Mouse (Mus musculus) limb, embryonic 13.5 days (tissue): ENCODE measurements at regions not wholly inside any gene's neighbourhood (a gene's known extent, or its start where the extent isn't known, plus 50 kb on each side); places are given as distances from the start of the nearest gene placed in this dataset.

Source experiments
- ATAC-seq: fragments of 200-750 bp; cut with Nextera tagmentation; 2 replicates; pipeline ENCODE4 v1.8.0; 2017; ENCODE audit warnings: low read depth, moderate number of reproducible peaks, moderate TSS enrichment; ENCODE audit not compliant: low FRiP score
- H3K27ac ChIP-seq: fragments of 300-500 bp; sonication (generic); 2 replicates; pipeline ENCODE4 v1.5.1; 2015; ENCODE audit warnings: inconsistent platforms, mild to moderate bottlenecking, moderate library complexity
- H3K27me3 ChIP-seq: fragments of 300-500 bp; sonication (generic); 2 replicates; pipeline ENCODE4 v1.6.1; 2015; ENCODE audit warnings: mild to moderate bottlenecking, inconsistent platforms
- H3K36me3 ChIP-seq: fragments of 300-500 bp; sonication (generic); 2 replicates; pipeline ENCODE4 v1.6.1; 2015; ENCODE audit warnings: inconsistent platforms, mild to moderate bottlenecking, moderate library complexity
- H3K4me1 ChIP-seq: fragments of 300-500 bp; sonication (generic); 2 replicates; pipeline ENCODE4 v1.6.1; 2015; ENCODE audit warnings: inconsistent platforms
- H3K4me2 ChIP-seq: fragments of 300-500 bp; sonication (generic); replicated peaks from 2 replicates; pipeline ENCODE4 v1.6.1; 2015; ENCODE audit warnings: inconsistent platforms, mild to moderate bottlenecking, moderate library complexity
- H3K4me3 ChIP-seq: fragments of 300-500 bp; sonication (generic); 2 replicates; pipeline ENCODE4 v1.5.1; 2015; ENCODE audit warnings: moderate library complexity, mild to moderate bottlenecking, inconsistent platforms
- H3K9ac ChIP-seq: fragments of 300-500 bp; sonication (generic); 2 replicates; pipeline ENCODE4 v1.6.1; 2015; ENCODE audit warnings: mild to moderate bottlenecking, inconsistent platforms
- H3K9me3 ChIP-seq: fragments of 300-500 bp; sonication (generic); 2 replicates; pipeline ENCODE4 v1.6.1; 2016; ENCODE audit warnings: inconsistent platforms
- WGBS: fragments of 180-500 bp; shearing (Covaris S2); methylation state at CpG from one replicate; pipeline ENCODE4 v1.1.7; 2015; 5-methylcytosine and 5-hydroxymethylcytosine counted together

DNA sequence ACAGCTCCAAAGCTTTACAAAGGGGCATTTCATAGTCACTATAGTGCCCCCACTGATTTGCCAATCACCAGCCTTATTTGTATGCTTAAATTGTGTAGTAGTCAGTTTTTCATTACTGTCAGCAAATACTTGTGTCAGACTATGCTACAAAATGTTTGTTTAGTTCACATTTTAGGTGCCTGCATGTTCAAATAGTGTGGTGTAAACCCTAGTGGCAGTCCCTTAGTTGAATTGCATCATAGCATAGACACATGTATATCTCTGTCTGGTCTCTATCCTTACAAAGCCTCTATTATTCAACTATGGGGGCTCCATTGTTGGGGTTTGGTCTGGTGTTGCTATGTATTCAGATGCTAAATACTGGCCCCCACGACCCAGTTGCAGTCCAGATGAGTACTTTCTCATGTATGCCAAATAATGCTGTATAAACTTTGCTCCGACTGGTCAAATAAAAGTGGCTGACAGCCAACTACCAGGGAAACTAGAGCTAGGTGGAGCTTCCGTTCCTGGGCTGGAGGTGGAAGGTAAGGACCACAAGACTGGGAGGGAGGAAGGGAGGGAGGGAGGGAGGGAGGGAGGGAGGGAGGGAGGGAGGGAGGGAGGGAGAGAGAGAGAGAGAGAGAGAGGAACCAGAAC lies 109.0 kb upstream of the C1qtnf3 start:
- Histone ChIP-seq H3K4me1 (no peaks in the 10 kb centered on the region), H3K4me3 (no peak overlapping the region), H3K27me3 (no peaks in the 10 kb centered on the region), H3K27ac (no peak overlapping the region), H3K9me3 (no peaks in the 10 kb centered on the region), H3K9ac (no peak overlapping the region), H3K4me2 (no peak overlapping the region), H3K36me3 (no peaks in the 10 kb centered on the region)
- ATAC-seq, result no peak
- 47% methylated on average over 3 of the region's 3 CpGs for WGBS

DNA sequence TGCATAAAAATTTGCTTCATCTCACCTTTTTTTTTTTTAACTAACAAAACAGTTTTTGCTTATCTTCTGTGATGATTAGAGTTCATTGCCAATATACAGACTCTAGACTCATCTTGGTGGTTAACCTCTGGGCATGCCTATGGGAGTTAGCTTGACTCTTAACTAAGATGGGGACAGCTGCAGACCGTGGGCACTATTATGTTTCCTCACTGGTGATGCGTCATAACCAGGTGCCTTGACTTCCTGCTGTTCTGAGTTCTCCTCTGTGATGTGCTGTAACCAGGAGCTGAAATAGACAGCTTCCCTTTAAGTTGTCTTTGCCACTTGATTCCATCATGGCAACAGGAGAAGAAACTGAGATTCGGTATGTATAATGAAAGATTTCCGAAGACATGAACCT lies 105.4 kb upstream of the C1qtnf3 start:
- WGBS, result 93% methylated on average over 4 of the region's 4 CpGs
- H3K36me3 ChIP-seq, result no peaks in the 10 kb centered on the region
- H3K9me3 ChIP-seq, result no peaks in the 10 kb centered on the region

DNA sequence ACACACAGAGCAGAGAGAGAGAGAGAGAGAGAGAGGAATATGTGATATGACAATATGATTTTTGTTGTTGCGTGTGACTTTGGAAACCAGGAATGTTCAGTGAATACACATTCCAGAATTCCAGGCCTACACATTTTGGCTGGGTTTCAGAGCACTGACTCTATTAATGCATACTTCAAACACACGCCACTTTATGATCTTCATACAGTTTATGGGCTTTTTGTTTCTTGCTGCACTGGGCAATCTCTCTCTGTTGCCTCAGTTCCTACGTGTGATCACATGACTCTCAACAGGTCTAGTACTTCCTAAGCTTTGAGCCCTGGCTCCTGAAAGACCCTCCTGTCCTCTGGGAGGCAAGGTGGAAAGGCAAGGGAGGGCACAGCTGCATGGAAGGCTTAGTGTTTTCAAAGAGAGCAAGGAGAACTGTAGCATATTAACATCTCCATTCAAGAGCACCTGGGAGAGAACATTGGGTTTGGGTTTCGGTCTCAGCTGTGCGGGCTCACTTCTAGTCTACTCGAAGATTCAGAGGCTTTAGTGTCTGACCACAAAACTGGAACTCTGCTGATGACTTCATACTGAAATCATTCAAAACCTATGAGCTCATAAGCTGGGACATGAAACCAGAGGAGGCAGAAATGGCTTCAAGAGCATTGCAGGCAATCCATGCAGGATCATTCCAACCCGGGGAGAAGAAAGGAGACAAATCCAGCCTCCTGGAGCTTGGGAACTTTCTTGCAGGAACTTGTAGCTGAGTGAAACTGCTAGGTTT lies 87.9 kb upstream of the C1qtnf3 start:
- peaks cover 31% of the 10 kb centered on the region for H3K4me1 ChIP-seq

More for the DNA sequence above, 105.4 kb upstream of the C1qtnf3 start:
- no peak for ATAC-seq
- Histone ChIP-seq H3K27ac (no peak overlapping the region), H3K9ac (no peak overlapping the region), H3K27me3 (no peaks in the 10 kb centered on the region), H3K4me1 (no peaks in the 10 kb centered on the region), H3K4me2 (no peak overlapping the region), H3K4me3 (no peak overlapping the region)

DNA sequence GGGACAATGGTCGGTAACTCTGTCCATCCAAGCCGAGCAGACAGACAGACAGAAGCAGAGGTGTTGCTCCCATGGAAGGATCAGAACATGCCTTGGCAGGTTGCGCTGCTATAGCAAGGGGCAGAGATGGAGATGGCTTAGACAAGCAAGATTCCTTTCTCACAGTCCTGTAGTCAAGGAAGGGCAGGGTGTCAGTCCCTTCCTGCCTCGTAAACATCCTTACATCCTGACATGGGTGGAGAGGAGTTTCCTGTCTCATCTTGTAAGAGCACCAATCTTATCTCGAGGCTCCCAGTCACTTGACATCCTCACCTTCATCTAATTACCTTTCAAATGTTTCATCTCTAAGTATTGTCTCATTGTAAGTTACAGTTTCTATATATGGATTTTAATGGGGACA lies 87.0 kb upstream of the C1qtnf3 start:
- Histone ChIP-seq H3K9me3 (no peaks in the 10 kb centered on the region), H3K9ac (no peak overlapping the region), H3K4me1 (peaks cover 39% of the 10 kb centered on the region), H3K27me3 (no peaks in the 10 kb centered on the region), H3K36me3 (no peaks in the 10 kb centered on the region), H3K4me2 (no peak overlapping the region), H3K4me3 (no peak overlapping the region), H3K27ac (peak overlapping the region; percentile 75; the same call in 1 of the 2 replicates)
- ATAC-seq, result no peak
- 79% methylated on average over 5 of the region's 5 CpGs for WGBS

More for the DNA sequence above, 87.9 kb upstream of the C1qtnf3 start:
- no peaks in the 10 kb centered on the region for H3K27me3 ChIP-seq
- peak; percentile 70 for ATAC-seq
- H3K9ac ChIP-seq, result no peak overlapping the region
- no peaks in the 10 kb centered on the region for H3K9me3 ChIP-seq
- peak overlapping the region; percentile 75; the same call in 1 of the 2 replicates for H3K27ac ChIP-seq
- no peak overlapping the region for H3K4me2 ChIP-seq
- H3K36me3 ChIP-seq, result no peaks in the 10 kb centered on the region
- no peak overlapping the region for H3K4me3 ChIP-seq
- WGBS, result 46% methylated on average over 7 of the region's 7 CpGs

DNA sequence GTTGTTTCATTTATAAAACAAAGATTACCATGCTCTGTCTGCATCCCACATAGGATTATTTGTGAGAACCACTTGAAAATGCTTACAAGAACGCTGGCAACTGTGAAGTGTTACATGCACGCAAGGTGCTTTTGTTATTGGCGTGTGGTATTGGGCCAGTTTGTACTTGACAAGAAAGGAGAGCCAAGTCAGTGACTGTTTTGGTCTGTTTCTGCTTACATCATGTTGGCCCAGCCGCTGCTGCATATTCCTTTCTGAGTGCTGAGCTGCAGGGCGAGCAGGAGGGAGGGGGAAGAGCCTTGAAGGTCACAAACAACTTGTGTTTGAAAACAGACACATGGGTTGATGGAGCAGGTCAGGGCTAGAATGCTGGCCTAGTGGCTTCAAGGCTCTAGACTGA lies 85.3 kb upstream of the C1qtnf3 start:
- ATAC-seq, result no peak
- H3K4me1 ChIP-seq, result peaks cover 39% of the 10 kb centered on the region
- 66% methylated on average over 5 of the region's 5 CpGs for WGBS
- H3K9me3 ChIP-seq, result no peaks in the 10 kb centered on the region
- H3K4me3 ChIP-seq, result no peak overlapping the region
- H3K9ac ChIP-seq, result no peak overlapping the region
- no peaks in the 10 kb centered on the region for H3K36me3 ChIP-seq
- H3K27ac ChIP-seq, result no peak overlapping the region
- no peak overlapping the region for H3K4me2 ChIP-seq
- H3K27me3 ChIP-seq, result no peaks in the 10 kb centered on the region

DNA sequence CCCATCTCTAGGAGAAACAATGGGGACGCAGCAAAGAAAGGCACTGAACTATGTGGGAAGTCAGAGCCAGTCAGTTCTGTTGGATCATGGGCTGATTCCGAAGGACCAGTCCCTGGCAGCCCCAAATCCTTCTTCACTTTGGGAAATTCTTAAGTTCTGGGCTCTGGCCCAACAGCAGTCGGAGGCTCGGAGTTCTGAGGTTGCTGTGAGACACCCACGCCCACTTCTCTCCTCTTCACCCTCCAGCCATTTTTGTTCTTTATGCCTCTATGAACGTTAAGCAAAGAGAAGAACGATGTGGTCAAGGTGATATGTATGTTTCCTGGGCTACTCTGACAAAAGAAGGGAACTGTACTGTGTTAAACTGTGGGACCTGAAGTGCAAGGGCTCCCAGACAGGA lies 84.0 kb upstream of the C1qtnf3 start:
- H3K9me3 ChIP-seq, result no peaks in the 10 kb centered on the region
- H3K27ac ChIP-seq, result peak overlapping the region; percentile 74
- H3K4me3 ChIP-seq, result no peak overlapping the region
- ATAC-seq, result no peak
- no peak overlapping the region for H3K9ac ChIP-seq
- H3K27me3 ChIP-seq, result no peaks in the 10 kb centered on the region
- 72% methylated on average over 7 of the region's 7 CpGs for WGBS
- no peak overlapping the region for H3K4me2 ChIP-seq
- H3K4me1 ChIP-seq, result peaks cover 39% of the 10 kb centered on the region
- no peaks in the 10 kb centered on the region for H3K36me3 ChIP-seq

DNA sequence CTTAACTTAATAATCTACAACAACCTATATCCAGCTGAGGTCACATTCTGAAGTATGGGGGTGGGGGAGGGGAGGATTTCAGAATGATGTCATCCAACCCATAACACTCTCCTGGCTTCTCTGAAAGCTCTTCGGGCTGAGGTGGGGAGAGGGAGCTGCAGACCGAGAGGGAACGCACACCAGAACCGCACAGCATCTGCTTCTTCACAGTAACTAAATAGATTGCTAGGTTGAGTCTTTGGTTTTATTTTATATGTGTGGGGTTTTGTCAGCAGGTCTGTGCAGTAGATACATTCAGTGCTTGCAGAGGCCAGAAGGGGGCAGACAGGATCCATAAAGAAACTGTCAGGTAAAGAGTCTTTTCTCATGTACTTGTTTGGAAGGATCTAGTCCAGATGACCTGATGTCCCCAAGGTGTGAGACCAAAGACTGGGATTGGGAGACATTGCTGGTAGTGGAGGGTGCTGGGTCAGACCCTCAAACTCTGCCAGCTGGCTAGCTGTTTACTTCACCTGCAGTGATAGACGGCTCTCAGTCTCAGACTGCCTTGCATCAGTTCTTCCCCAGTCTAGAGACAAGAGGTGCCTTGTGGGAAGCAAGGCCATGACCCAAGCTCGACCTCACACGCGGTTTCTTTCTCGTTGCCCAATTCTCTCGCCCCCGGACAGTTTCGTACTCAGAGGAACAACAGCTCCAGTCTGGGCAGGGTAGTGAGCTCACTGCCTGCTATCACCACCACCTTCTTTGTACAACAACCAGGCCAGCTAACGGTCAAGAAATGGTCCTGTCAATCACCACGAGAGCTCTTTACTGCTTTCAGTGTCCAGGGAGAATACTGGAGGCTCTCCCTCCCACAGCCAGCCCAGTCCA lies 83.2 kb upstream of the C1qtnf3 start:
- no peaks in the 10 kb centered on the region for H3K27me3 ChIP-seq
- no peak overlapping the region for H3K9ac ChIP-seq
- no peak overlapping the region for H3K4me3 ChIP-seq
- H3K27ac ChIP-seq, result peak overlapping the region; percentile 74
- peak overlapping the region; percentile 30; the same call in 1 of the 2 replicates for H3K4me2 ChIP-seq
- no peaks in the 10 kb centered on the region for H3K9me3 ChIP-seq
- WGBS, result 54% methylated on average over 14 of the region's 14 CpGs
- no peaks in the 10 kb centered on the region for H3K36me3 ChIP-seq
- peak; percentile 61 for ATAC-seq
- peaks cover 37% of the 10 kb centered on the region for H3K4me1 ChIP-seq

DNA sequence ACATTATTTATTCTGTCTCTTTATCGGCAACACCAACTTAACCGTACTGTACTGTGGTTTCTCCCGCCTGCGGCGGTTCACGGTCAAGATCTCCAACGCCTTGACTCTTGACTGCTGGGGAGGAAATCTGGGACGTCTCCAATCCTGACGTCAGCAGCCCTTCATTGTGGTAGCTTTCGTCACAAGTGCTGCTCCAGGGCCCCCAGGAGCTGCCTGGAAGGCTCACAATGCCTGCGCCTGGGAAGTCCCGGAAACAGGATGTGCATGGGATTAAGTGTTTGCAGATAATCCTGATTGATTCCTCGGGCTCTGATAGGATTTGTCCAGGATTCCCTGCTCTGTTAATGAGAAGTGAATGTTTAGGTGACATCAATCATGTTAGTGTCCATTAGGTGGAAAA lies 82.3 kb upstream of the C1qtnf3 start:
- Histone ChIP-seq H3K9me3 (no peaks in the 10 kb centered on the region), H3K4me3 (no peak overlapping the region), H3K4me2 (no peak overlapping the region), H3K4me1 (peaks cover 28% of the 10 kb centered on the region), H3K27ac (no peak overlapping the region), H3K9ac (no peak overlapping the region), H3K27me3 (no peaks in the 10 kb centered on the region), H3K36me3 (no peaks in the 10 kb centered on the region)
- WGBS, result 63% methylated on average over 13 of the region's 13 CpGs
- ATAC-seq, result no peak

DNA sequence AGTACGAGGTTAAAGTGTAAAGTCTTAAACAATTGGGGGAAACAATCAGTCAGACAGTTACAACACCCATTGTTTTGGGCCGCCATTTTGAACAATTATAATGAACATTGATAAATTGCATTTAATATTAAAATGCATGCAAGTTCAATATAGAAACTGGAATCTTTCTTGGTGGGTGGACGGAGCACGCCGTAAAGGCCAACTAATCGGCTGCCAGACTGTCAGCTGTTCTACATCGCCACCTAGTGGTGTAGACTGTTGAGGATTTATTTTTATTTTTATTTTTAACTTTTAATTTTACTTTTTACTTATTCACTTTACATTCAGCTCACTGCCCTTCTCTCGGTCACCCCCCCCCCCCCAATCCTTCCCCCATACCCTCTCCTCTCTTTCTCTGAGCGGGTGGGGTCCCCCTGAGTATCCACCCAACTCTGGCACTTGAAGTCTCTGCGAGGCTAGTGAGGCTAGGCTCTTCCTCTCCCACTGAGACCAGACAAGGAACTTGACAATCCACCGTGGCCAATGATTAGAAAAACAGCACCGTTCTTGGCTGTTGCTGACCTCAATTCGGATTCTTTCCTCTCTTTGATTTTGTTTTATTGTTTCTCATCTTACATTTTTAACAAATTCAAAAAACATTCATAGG lies 79.7 kb upstream of the C1qtnf3 start:
- H3K36me3 ChIP-seq, result no peaks in the 10 kb centered on the region
- H3K27me3 ChIP-seq, result no peaks in the 10 kb centered on the region
- H3K9ac ChIP-seq, result no peak overlapping the region
- H3K4me3 ChIP-seq, result no peak overlapping the region
- H3K27ac ChIP-seq, result no peak overlapping the region
- WGBS, result 20% methylated on average over 12 of the region's 13 CpGs
- ATAC-seq, result no peak
- no peak overlapping the region for H3K4me2 ChIP-seq
- peaks cover 32% of the 10 kb centered on the region for H3K4me1 ChIP-seq
- no peaks in the 10 kb centered on the region for H3K9me3 ChIP-seq

DNA sequence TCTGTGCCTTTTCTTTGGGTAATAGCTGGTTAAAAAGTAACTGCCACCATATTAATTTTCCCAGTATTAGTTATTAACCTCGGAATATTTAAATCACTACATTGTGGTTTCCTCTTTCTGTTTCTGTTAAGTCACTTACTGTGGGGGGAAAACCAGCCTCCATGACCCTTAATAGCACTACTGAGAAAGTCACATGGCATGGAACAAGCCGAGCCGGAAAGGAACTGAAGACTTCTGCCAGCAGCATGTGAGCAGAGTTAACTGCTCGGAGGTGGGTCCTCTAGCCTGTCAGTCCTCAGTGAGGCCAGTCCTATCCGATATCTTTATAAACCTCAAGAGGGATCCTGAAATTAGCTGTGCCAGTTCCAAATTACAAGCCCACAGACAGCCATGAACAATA lies 75.8 kb upstream of the C1qtnf3 start:
- H3K4me3 ChIP-seq, result no peak overlapping the region
- H3K4me2 ChIP-seq, result no peak overlapping the region
- no peak overlapping the region for H3K9ac ChIP-seq
- no peaks in the 10 kb centered on the region for H3K27me3 ChIP-seq
- H3K9me3 ChIP-seq, result no peaks in the 10 kb centered on the region
- peak; percentile 54; the same call in 1 of the 2 replicates for ATAC-seq
- WGBS, result 38% methylated on average over 5 of the region's 5 CpGs
- no peaks in the 10 kb centered on the region for H3K36me3 ChIP-seq
- no peak overlapping the region for H3K27ac ChIP-seq
- H3K4me1 ChIP-seq, result peaks cover 8% of the 10 kb centered on the region; the same call in 1 of the 2 replicates

DNA sequence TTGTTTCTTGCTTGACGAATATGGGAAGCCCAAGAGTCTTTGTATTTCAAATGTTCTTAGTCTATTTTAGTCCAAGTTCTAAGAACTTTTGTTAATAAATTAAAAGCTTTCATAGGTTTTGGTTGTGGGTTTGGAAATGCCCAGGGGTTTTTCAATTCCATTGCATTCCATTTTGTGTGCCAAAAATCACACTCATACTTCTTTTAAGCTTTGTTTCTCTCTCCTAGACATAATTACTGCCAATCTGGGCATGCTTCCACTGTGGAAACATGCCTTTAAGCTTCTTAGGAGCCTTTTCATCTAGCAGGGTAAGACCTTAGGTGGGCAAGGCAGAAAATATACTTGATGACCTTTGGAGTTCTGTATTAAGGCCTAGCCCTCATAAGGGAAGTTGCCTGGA lies 70.4 kb upstream of the C1qtnf3 start:
- Histone ChIP-seq H3K36me3 (no peaks in the 10 kb centered on the region), H3K27me3 (no peaks in the 10 kb centered on the region), H3K9me3 (peaks cover 12% of the 10 kb centered on the region), H3K9ac (no peak overlapping the region), H3K27ac (no peak overlapping the region; the same call in 1 of the 2 replicates), H3K4me2 (no peak overlapping the region), H3K4me3 (no peak overlapping the region), H3K4me1 (peaks cover 3% of the 10 kb centered on the region)
- ATAC-seq, result no peak
- WGBS, result 75% methylated on average over 1 of the region's 1 CpGs

DNA sequence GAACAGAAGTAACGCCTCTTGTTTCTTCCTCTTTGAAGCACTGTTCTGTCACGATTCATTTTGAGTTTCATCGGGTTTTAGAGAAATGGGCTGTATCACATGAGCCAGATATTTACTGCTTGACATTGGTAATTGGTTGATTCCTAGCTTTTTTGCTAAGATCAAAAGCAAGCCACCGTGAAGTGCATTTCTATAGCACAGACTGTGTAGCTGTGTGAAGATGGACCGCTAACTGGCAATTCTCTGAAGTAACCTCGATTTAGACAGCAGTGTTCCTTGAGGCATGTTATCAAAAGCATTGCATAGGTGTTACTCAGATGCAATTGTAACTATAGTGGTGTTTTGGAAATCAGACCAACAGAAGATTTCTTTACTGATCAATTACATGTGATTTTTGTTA lies 64.1 kb upstream of the C1qtnf3 start:
- Histone ChIP-seq H3K4me3 (no peak overlapping the region), H3K27me3 (no peaks in the 10 kb centered on the region), H3K9me3 (peaks cover 20% of the 10 kb centered on the region), H3K9ac (no peak overlapping the region), H3K4me2 (no peak overlapping the region), H3K27ac (no peak overlapping the region), H3K36me3 (no peaks in the 10 kb centered on the region), H3K4me1 (peaks cover 19% of the 10 kb centered on the region)
- ATAC-seq, result no peak
- WGBS, result 87% methylated on average over 6 of the region's 6 CpGs
